Mouse (Mus musculus): ENCODE results near the gene Tppp3. TPM values are rescaled to one million over a fixed set of nuclear protein-coding genes. Genes with fewer than 3 reads are reported as not detected.

Gene Tppp3
- polyA plus RNA-seq, 1 experiment: 816 TPM

GRCm38 (mm10) chr8:105455218-105455617, 16.1 kb downstream of the Tppp3 start:
- Histone ChIP-seq H3K4me1 (ENCODE audit: control insufficient read depth, insufficient read depth, low read length) (peaks cover 4% of the 10 kb centered on the region), H3K4me3 (replicated peaks; ENCODE audit: extremely low read depth, low read depth, low read length) (no peak overlapping the region)
- no peak for TF ChIP-seq CTCF (IDR thresholded peaks at IDR 0.05; ENCODE audit: insufficient read depth, low read length)
- TF ChIP-seq POLR2A (IDR thresholded peaks at IDR 0.05; ENCODE audit: borderline replicate concordance, extremely low read depth, low read depth, low read length): no peak
- DNase-seq: no peak
- 48% methylated on average over 10 of the region's 10 CpGs for WGBS

GRCm38 (mm10) chr8:105454088-105454487, 17.2 kb downstream of the Tppp3 start:
- 41% methylated on average over 5 of the region's 5 CpGs for WGBS
- H3K4me1 ChIP-seq (ENCODE audit: control insufficient read depth, insufficient read depth, low read length): peaks cover 4% of the 10 kb centered on the region
- TF ChIP-seq CTCF (IDR thresholded peaks at IDR 0.05; ENCODE audit: insufficient read depth, low read length): no peak
- TF ChIP-seq POLR2A (IDR thresholded peaks at IDR 0.05; ENCODE audit: borderline replicate concordance, extremely low read depth, low read depth, low read length): no peak
- H3K4me3 ChIP-seq (replicated peaks; ENCODE audit: extremely low read depth, low read depth, low read length): no peak overlapping the region
- DNase-seq: no peak

- no peak overlapping the region for H3K4me3 ChIP-seq (replicated peaks; ENCODE audit: extremely low read depth, low read depth, low read length)
- peaks cover 4% of the 10 kb centered on the region for H3K4me1 ChIP-seq (ENCODE audit: control insufficient read depth, insufficient read depth, low read length)
- 41% methylated on average over 5 of the region's 5 CpGs for WGBS
- TF ChIP-seq POLR2A (IDR thresholded peaks at IDR 0.05; ENCODE audit: borderline replicate concordance, extremely low read depth, low read depth, low read length): no peak
- no peak for TF ChIP-seq CTCF (IDR thresholded peaks at IDR 0.05; ENCODE audit: insufficient read depth, low read length)
- DNase-seq: no peak
Measured at GRCm38 (mm10) chr8:105453296-105453695, 18.0 kb downstream of the Tppp3 start.

- WGBS: 64% methylated on average over 15 of the region's 15 CpGs
- DNase-seq: no peak
- Histone ChIP-seq H3K4me3 (replicated peaks; ENCODE audit: extremely low read depth, low read depth, low read length) (no peak overlapping the region), H3K4me1 (ENCODE audit: control insufficient read depth, insufficient read depth, low read length) (peaks cover 4% of the 10 kb centered on the region)
- no peak for TF ChIP-seq CTCF (IDR thresholded peaks at IDR 0.05; ENCODE audit: insufficient read depth, low read length)
- no peak for TF ChIP-seq POLR2A (IDR thresholded peaks at IDR 0.05; ENCODE audit: borderline replicate concordance, extremely low read depth, low read depth, low read length)
Measured at GRCm38 (mm10) chr8:105451903-105452603, 19.3 kb downstream of the Tppp3 start.

- WGBS: 72% methylated on average over 1 of the region's 1 CpGs
- TF ChIP-seq POLR2A (IDR thresholded peaks at IDR 0.05; ENCODE audit: borderline replicate concordance, extremely low read depth, low read depth, low read length) (no peak), CTCF (IDR thresholded peaks at IDR 0.05; ENCODE audit: insufficient read depth, low read length) (no peak)
- Histone ChIP-seq H3K4me1 (ENCODE audit: control insufficient read depth, insufficient read depth, low read length) (peaks cover 4% of the 10 kb centered on the region), H3K4me3 (replicated peaks; ENCODE audit: extremely low read depth, low read depth, low read length) (no peak overlapping the region)
- DNase-seq: no peak
Measured at GRCm38 (mm10) chr8:105450977-105451376, 20.3 kb downstream of the Tppp3 start.

GRCm38 (mm10) chr8:105448596-105448995, 22.7 kb downstream of the Tppp3 start:
- Histone ChIP-seq H3K4me3 (replicated peaks; ENCODE audit: extremely low read depth, low read depth, low read length) (no peak overlapping the region), H3K4me1 (ENCODE audit: control insufficient read depth, insufficient read depth, low read length) (peaks cover 2% of the 10 kb centered on the region)
- TF ChIP-seq POLR2A (IDR thresholded peaks at IDR 0.05; ENCODE audit: borderline replicate concordance, extremely low read depth, low read depth, low read length) (no peak), CTCF (IDR thresholded peaks at IDR 0.05; ENCODE audit: insufficient read depth, low read length) (no peak)
- WGBS: 85% methylated on average over 5 of the region's 5 CpGs
- DNase-seq: no peak

GRCm38 (mm10) chr8:105448188-105448587, 23.1 kb downstream of the Tppp3 start:
- DNase-seq: no peak
- no peaks in the 10 kb centered on the region; the same call in 1 of the 2 replicates for H3K4me1 ChIP-seq (ENCODE audit: control insufficient read depth, insufficient read depth, low read length)
- no peak overlapping the region for H3K4me3 ChIP-seq (replicated peaks; ENCODE audit: extremely low read depth, low read depth, low read length)
- TF ChIP-seq POLR2A (IDR thresholded peaks at IDR 0.05; ENCODE audit: borderline replicate concordance, extremely low read depth, low read depth, low read length): no peak
- TF ChIP-seq CTCF (IDR thresholded peaks at IDR 0.05; ENCODE audit: insufficient read depth, low read length): no peak
- WGBS: 93% methylated on average over 3 of the region's 3 CpGs

GRCm38 (mm10) chr8:105446127-105446552, 25.2 kb downstream of the Tppp3 start:
- DNase-seq: no peak
- Histone ChIP-seq H3K4me1 (ENCODE audit: control insufficient read depth, insufficient read depth, low read length) (no peaks in the 10 kb centered on the region), H3K4me3 (replicated peaks; ENCODE audit: extremely low read depth, low read depth, low read length) (no peak overlapping the region)
- TF ChIP-seq POLR2A (IDR thresholded peaks at IDR 0.05; ENCODE audit: borderline replicate concordance, extremely low read depth, low read depth, low read length) (no peak), CTCF (IDR thresholded peaks at IDR 0.05; ENCODE audit: insufficient read depth, low read length) (no peak)
- WGBS: 37% methylated on average over 4 of the region's 4 CpGs

- no peak for TF ChIP-seq CTCF (IDR thresholded peaks at IDR 0.05; ENCODE audit: insufficient read depth, low read length)
- no peak for TF ChIP-seq POLR2A (IDR thresholded peaks at IDR 0.05; ENCODE audit: borderline replicate concordance, extremely low read depth, low read depth, low read length)
- no peaks in the 10 kb centered on the region for H3K4me1 ChIP-seq (ENCODE audit: control insufficient read depth, insufficient read depth, low read length)
- DNase-seq: no peak
- no peak overlapping the region for H3K4me3 ChIP-seq (replicated peaks; ENCODE audit: extremely low read depth, low read depth, low read length)
- 49% methylated on average over 11 of the region's 11 CpGs for WGBS
Measured at GRCm38 (mm10) chr8:105445296-105446126, 25.8 kb downstream of the Tppp3 start.
